Mouse (Mus musculus) liver, adult 2 months (tissue): ENCODE data around the gene Daxx.

Source experiments
- CTCF ChIP-seq: fragments of 200-500 bp; IDR thresholded peaks from 2 replicates; pipeline ENCODE4 v1.5.1; 2011; ENCODE audit warnings: low read depth, low read length, control low read depth
- POLR2A ChIP-seq: fragments of 200-500 bp; IDR thresholded peaks from 2 replicates; pipeline ENCODE4 v1.6.1; 2011; ENCODE audit warnings: low read length, control low read depth; ENCODE audit not compliant: insufficient read depth; ENCODE audit errors: extremely low read depth

GRCm38 (mm10) chr17:33918293-33919203, 9.3 kb downstream of the Daxx start:
- no peak for TF ChIP-seq CTCF
- TF ChIP-seq POLR2A, result no peak
